Mouse (Mus musculus) embryonic facial prominence, embryonic 11.5 days (tissue): ENCODE data around the gene Usp16. TPM values are rescaled to one million over a fixed set of nuclear protein-coding genes. Genes with fewer than 3 reads are reported as not detected.

Experiments used
- ATAC-seq: fragments of 200-750 bp; cut with Nextera tagmentation; replicated peaks from 2 replicates; pipeline ENCODE4 v1.8.0; 2017; ENCODE audit warnings: low read depth; ENCODE audit not compliant: insufficient number of reproducible peaks, low FRiP score, low TSS enrichment
- DNase-seq: peaks from one replicate; pipeline ENCODE4 v3.0.0-alpha.2; 2015; ENCODE audit warnings: low spot score
- H3K27ac ChIP-seq: fragments of 300-500 bp; sonication (generic); replicated peaks from 2 replicates; pipeline ENCODE4 v1.5.1; 2014; ENCODE audit warnings: mild to moderate bottlenecking, low read depth, low read length, control low read depth
- H3K27me3 ChIP-seq: fragments of 300-500 bp; sonication (generic); 2 replicates; pipeline ENCODE4 v1.6.1; 2014; ENCODE audit warnings: mild to moderate bottlenecking, low read length, moderate library complexity, mixed read lengths; ENCODE audit not compliant: control insufficient read depth, insufficient read depth
- H3K36me3 ChIP-seq: fragments of 300-500 bp; sonication (generic); replicated peaks from 2 replicates; pipeline ENCODE4 v1.6.1; 2014; ENCODE audit warnings: low read depth, mild to moderate bottlenecking, low read length, moderate library complexity, mixed read lengths; ENCODE audit not compliant: control insufficient read depth, insufficient read depth
- H3K4me1 ChIP-seq: fragments of 300-500 bp; sonication (generic); 2 replicates; pipeline ENCODE4 v1.6.1; 2014; ENCODE audit warnings: low read length, mixed read lengths; ENCODE audit not compliant: control insufficient read depth, insufficient read depth
- H3K4me2 ChIP-seq: fragments of 300-500 bp; sonication (generic); 2 replicates; pipeline ENCODE4 v1.6.1; 2014; ENCODE audit warnings: low read depth, mild to moderate bottlenecking, control low read depth, low read length, moderate library complexity
- H3K4me3 ChIP-seq: fragments of 300-500 bp; sonication (generic); 2 replicates; pipeline ENCODE4 v1.5.1; 2014; ENCODE audit warnings: low read depth, low read length, control low read depth
- H3K9ac ChIP-seq: fragments of 300-500 bp; sonication (generic); replicated peaks from 2 replicates; pipeline ENCODE4 v1.6.1; 2014; ENCODE audit warnings: mild to moderate bottlenecking, control low read depth, low read length
- H3K9me3 ChIP-seq: fragments of 300-500 bp; sonication (generic); replicated peaks from 2 replicates; pipeline ENCODE4 v1.6.1; 2016; ENCODE audit warnings: mild to moderate bottlenecking, low read length, inconsistent platforms, mixed read lengths; ENCODE audit not compliant: control insufficient read depth
- WGBS: fragments of 180-500 bp; shearing (Covaris S2); extraction: QIAGEN DNeasy Blood & Tissue Kit; methylation state at CpG from one replicate; pipeline ENCODE4 v1.1.7; 2014; 5-methylcytosine and 5-hydroxymethylcytosine counted together
- polyA plus RNA-seq: library from polyadenylated mRNA; unstranded; fragments of >200 nt; fragmentation: Nextera tagmentation; extraction: Ambion mirVana; gene quantifications from 2 replicates; pipeline ENCODE4 v1.2.1, GENCODE M21; 2014

The Usp16 gene
- polyA plus RNA-seq, 1 experiment from 2014 or later = 44.2 TPM

- Histone ChIP-seq H3K27ac (no peak overlapping the region), H3K4me3 (no peak overlapping the region), H3K27me3 (no peaks in the 10 kb centered on the region), H3K9ac (no peak overlapping the region), H3K36me3 (no peaks in the 10 kb centered on the region), H3K4me1 (no peaks in the 10 kb centered on the region), H3K4me2 (no peak overlapping the region), H3K9me3 (no peaks in the 10 kb centered on the region)
- ATAC-seq (no peak), DNase-seq (no peak)
These were observed 9.4 kb upstream of the Usp16 start for GRCm38 (mm10) chr16:87445110-87445509.

- no peak overlapping the region for H3K27ac ChIP-seq
- ATAC-seq (no peak), DNase-seq (no peak)
- no peak overlapping the region for H3K4me3 ChIP-seq
- no peaks in the 10 kb centered on the region for H3K36me3 ChIP-seq
- no peaks in the 10 kb centered on the region for H3K4me1 ChIP-seq
- no peaks in the 10 kb centered on the region for H3K27me3 ChIP-seq
- WGBS = 93% methylated on average over 3 of the region's 3 CpGs
- no peaks in the 10 kb centered on the region for H3K9me3 ChIP-seq
- no peak overlapping the region for H3K4me2 ChIP-seq
- no peak overlapping the region for H3K9ac ChIP-seq
These were observed 9.0 kb upstream of the Usp16 start for GRCm38 (mm10) chr16:87445528-87445927.

- Histone ChIP-seq H3K9ac (no peak overlapping the region), H3K4me1 (no peaks in the 10 kb centered on the region; the same call in 1 of the 2 replicates), H3K36me3 (no peaks in the 10 kb centered on the region), H3K27me3 (no peaks in the 10 kb centered on the region), H3K4me3 (no peak overlapping the region), H3K27ac (no peak overlapping the region), H3K9me3 (no peaks in the 10 kb centered on the region), H3K4me2 (no peak overlapping the region)
- WGBS = 75% methylated on average over 2 of the region's 2 CpGs
- no peak for ATAC-seq
- no peak for DNase-seq
These were observed 1.3 kb upstream of the Usp16 start for GRCm38 (mm10) chr16:87453226-87453625.

DNA sequence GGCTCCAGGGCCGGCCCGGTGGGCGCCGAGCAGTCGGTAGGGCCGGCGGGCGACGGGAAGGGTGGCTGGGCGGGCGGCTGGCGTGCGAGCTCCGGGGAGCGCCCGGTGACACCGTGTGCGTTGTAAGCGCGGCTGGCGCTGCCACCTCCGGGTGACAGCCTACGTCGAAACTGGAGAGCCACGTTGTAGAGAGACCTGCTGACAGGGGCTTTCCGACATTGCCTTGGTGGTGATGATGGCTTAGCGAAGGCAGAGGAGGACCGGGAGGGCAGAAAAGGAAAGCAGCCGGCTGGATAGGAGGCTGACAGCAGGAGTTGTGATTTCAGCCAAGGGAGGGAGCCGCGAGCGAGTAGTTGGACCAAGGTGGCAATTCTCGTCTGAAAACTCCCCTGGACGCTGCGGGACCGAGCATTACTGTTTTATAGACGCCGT is 693 bp downstream of the Usp16 start:
- Histone ChIP-seq H3K27me3 (no peaks in the 10 kb centered on the region), H3K9me3 (no peaks in the 10 kb centered on the region), H3K4me3 (peak overlapping the region; percentile 90), H3K36me3 (no peaks in the 10 kb centered on the region; the same call in 1 of the 2 replicates), H3K9ac (peak overlapping the region; percentile 81), H3K4me1 (no peaks in the 10 kb centered on the region; the same call in 1 of the 2 replicates), H3K4me2 (peak overlapping the region; percentile 88), H3K27ac (0 out of 2 replicates have a peak overlapping the region, but pooled peaks have one; percentile 47)
- WGBS = under 1% methylated on average over 37 of the region's 38 CpGs
- no peak; the same call in 1 of the 2 replicates for ATAC-seq
- DNase-seq = peak; percentile 17

DNA sequence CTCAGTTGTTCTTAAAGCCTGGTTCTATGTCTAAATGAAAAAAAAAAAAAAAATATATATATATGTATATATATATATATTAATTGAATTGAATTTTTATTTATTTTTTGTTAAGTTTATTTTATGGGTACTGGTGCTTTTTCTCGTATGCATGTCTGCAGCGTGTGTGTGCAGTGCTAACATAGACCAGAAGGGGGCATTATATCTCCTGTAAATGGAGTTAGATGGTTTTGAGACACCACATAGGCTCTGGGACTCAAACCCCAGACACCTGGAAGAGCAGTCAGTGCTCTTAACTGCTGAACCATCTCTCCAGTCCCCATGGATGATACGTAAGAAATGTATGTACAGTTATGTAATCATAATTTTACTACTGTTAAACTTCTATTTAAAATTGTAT is 4.2 kb downstream of the Usp16 start:
- Histone ChIP-seq H3K9ac (no peak overlapping the region), H3K9me3 (no peaks in the 10 kb centered on the region), H3K36me3 (peaks cover 5% of the 10 kb centered on the region), H3K27me3 (no peaks in the 10 kb centered on the region), H3K4me2 (no peak overlapping the region), H3K27ac (no peak overlapping the region), H3K4me1 (no peaks in the 10 kb centered on the region; the same call in 1 of the 2 replicates), H3K4me3 (no peak overlapping the region)
- WGBS = 96% methylated on average over 3 of the region's 3 CpGs
- DNase-seq (no peak), ATAC-seq (no peak)

DNA sequence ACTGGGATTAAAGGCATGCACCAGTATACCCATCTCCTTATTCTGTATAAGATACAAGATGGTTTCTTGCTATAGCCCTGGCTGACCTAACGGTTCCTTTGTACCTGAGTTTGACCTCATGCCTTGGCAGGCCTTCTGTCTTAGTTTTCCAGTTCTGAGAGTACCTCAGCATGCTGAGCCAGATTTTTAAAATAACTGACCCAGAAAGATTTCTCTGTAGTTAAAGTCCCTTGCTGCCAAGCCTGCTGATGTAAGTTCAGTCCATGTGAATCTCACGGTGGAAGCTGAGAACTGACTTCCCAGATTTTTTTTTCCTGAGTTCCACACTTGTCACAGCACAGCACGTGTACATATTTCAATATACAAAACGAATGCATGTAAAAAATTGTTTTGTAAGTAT is 16.1 kb downstream of the Usp16 start:
- H3K27me3 ChIP-seq = no peaks in the 10 kb centered on the region
- H3K4me2 ChIP-seq = no peak overlapping the region
- no peaks in the 10 kb centered on the region for H3K9me3 ChIP-seq
- whole genome bisulfite sequencing = 93% methylated on average over 4 of the region's 4 CpGs
- no peak overlapping the region for H3K9ac ChIP-seq
- peaks cover 2% of the 10 kb centered on the region; the same call in 1 of the 2 replicates for H3K36me3 ChIP-seq
- H3K27ac ChIP-seq = no peak overlapping the region
- no peak for DNase-seq
- H3K4me3 ChIP-seq = no peak overlapping the region
- no peak for ATAC-seq
- H3K4me1 ChIP-seq = no peaks in the 10 kb centered on the region

DNA sequence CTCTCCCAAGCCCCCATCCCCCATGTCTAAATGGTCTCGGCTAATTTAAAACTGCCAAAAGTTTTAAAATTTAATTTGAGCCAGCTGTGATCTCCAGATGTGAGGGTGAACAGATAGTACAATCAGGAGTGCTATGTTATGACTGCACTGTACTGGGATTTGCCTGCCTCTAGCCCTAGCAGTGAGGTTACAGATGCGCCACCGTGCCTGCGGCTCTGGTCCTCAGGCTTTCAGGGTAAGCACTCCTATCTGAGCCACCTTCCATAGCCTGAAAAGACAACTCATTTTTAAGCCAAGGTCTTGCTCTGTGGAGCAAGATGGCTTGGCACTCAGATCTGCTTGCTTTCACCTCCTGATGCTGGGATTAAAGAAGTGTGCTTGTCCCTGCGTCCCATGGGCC is 29.9 kb downstream of the Usp16 start:
- H3K27ac ChIP-seq = no peak overlapping the region
- peak; percentile 26 for DNase-seq
- H3K4me3 ChIP-seq = no peak overlapping the region
- no peak overlapping the region for H3K9ac ChIP-seq
- ATAC-seq = 0 out of 2 replicates have a peak, but pooled peaks have one; percentile 39
- H3K9me3 ChIP-seq = no peaks in the 10 kb centered on the region
- H3K36me3 ChIP-seq = peaks cover 15% of the 10 kb centered on the region
- H3K4me2 ChIP-seq = no peak overlapping the region
- no peaks in the 10 kb centered on the region for H3K4me1 ChIP-seq
- 85% methylated on average over 5 of the region's 5 CpGs for WGBS
- no peaks in the 10 kb centered on the region for H3K27me3 ChIP-seq

DNA sequence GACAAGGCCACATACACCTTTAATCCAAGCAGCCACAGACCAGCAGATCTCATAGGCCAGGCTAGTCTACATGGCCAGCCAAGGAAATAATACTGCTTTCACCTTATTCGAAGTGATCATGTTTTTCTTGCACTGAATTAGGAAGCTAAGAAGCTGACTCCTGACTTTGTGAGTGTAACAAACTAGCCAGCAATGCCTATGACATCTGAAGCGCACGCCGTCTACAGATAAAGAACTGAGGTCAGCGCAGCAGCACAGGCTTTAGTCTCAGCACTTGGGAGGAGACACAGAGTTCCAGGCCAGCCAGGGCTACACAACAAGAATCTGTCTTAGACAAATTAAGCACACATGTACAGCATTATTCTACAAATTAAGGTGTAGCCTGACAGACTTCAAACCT is 32.2 kb downstream of the Usp16 start:
- Histone ChIP-seq H3K36me3 (peaks cover 18% of the 10 kb centered on the region), H3K9me3 (no peaks in the 10 kb centered on the region), H3K4me1 (no peaks in the 10 kb centered on the region), H3K27ac (no peak overlapping the region), H3K9ac (no peak overlapping the region), H3K27me3 (no peaks in the 10 kb centered on the region), H3K4me3 (no peak overlapping the region), H3K4me2 (no peak overlapping the region)
- ATAC-seq (no peak), DNase-seq (no peak)
- 94% methylated on average over 5 of the region's 5 CpGs for WGBS
